Mouse (Mus musculus): Measurements from ENCODE around the gene Mtrf1l.

- TF ChIP-seq ZNF384 (IDR thresholded peaks at IDR 0.05; ENCODE audit: low read depth, low read length) (0 out of 2 replicates have a peak, but pooled peaks have one; percentile 26), HCFC1 (IDR thresholded peaks at IDR 0.05; ENCODE audit: borderline replicate concordance, insufficient read depth, low read length) (no peak)
Measured at GRCm38 (mm10) chr10:5824779-5825178, 1.1 kb upstream of the Mtrf1l start.

All from ES-E14 (cell line).